Mouse (Mus musculus) hindbrain, embryonic 11.5 days (tissue): ENCODE measurements around the gene Olfr461. TPM values are rescaled to one million over a fixed set of nuclear protein-coding genes. Genes with fewer than 3 reads are reported as not detected.
"Not testable (repeated sequence)": the region's sequence is repeated elsewhere in the genome, so short reads cannot be mapped to it uniquely, and the experiment has no call there.

ENCODE experiments used
- ATAC-seq: fragments of 200-750 bp; cut with Nextera tagmentation; 2 replicates; pipeline ENCODE4 v1.8.0; 2017; ENCODE audit warnings: mild to moderate bottlenecking, moderate TSS enrichment, moderate library complexity; ENCODE audit not compliant: low FRiP score
- DNase-seq: peaks from one replicate; pipeline ENCODE4 v3.0.0-alpha.2; 2015; ENCODE audit warnings: low spot score
- H3K27ac ChIP-seq: fragments of 300-500 bp; sonication (generic); 2 replicates; pipeline ENCODE4 v1.5.1; 2014; ENCODE audit warnings: mild to moderate bottlenecking, low read depth, low read length
- H3K27me3 ChIP-seq: fragments of 300-500 bp; sonication (generic); 2 replicates; pipeline ENCODE4 v1.6.1; 2014; ENCODE audit warnings: mild to moderate bottlenecking, low read length, moderate library complexity, mixed read lengths; ENCODE audit not compliant: control insufficient read depth, insufficient read depth
- H3K36me3 ChIP-seq: fragments of 300-500 bp; sonication (generic); 2 replicates; pipeline ENCODE4 v1.6.1; 2014; ENCODE audit warnings: mild to moderate bottlenecking, low read length, moderate library complexity, mixed read lengths; ENCODE audit not compliant: control insufficient read depth, insufficient read depth
- H3K4me1 ChIP-seq: fragments of 300-500 bp; sonication (generic); replicated peaks from 2 replicates; pipeline ENCODE4 v1.6.1; 2014; ENCODE audit warnings: low read length, mixed read lengths; ENCODE audit not compliant: control insufficient read depth, insufficient read depth
- H3K4me2 ChIP-seq: fragments of 300-500 bp; sonication (generic); replicated peaks from 2 replicates; pipeline ENCODE4 v1.6.1; 2014; ENCODE audit warnings: mild to moderate bottlenecking, low read depth, low read length
- H3K4me3 ChIP-seq: fragments of 300-500 bp; sonication (generic); 2 replicates; pipeline ENCODE4 v1.5.1; 2014; ENCODE audit warnings: low read depth, low read length
- H3K9ac ChIP-seq: fragments of 300-500 bp; sonication (generic); 2 replicates; pipeline ENCODE4 v1.6.1; 2014; ENCODE audit warnings: low read depth, low read length
- H3K9me3 ChIP-seq: fragments of 300-500 bp; sonication (generic); 2 replicates; pipeline ENCODE4 v1.6.1; 2016; ENCODE audit warnings: low read length; ENCODE audit not compliant: control insufficient read depth
- WGBS: fragments of 180-500 bp; shearing (Covaris S2); extraction: QIAGEN DNeasy Blood & Tissue Kit; methylation state at CpG from one replicate; pipeline ENCODE4 v1.1.7; 2014; 5-methylcytosine and 5-hydroxymethylcytosine counted together
- polyA plus RNA-seq: library from polyadenylated mRNA; unstranded; fragments of >200 nt; fragmentation: Nextera tagmentation; extraction: Ambion mirVana; gene quantifications from 2 replicates; pipeline ENCODE4 v1.2.1, GENCODE M21; 2014

The Olfr461 gene
- 0.21 TPM in 1 of 2 replicates, not detected in the other for polyA plus RNA-seq

GRCm38 (mm10) chr6:40554950-40555349, at the start of gene Olfr461:
Gene Olfr461, minus strand, starts transcription at chr6:40555050.
- H3K9me3 ChIP-seq = no peaks in the 10 kb centered on the region
- H3K4me1 ChIP-seq = no peaks in the 10 kb centered on the region
- no peaks in the 10 kb centered on the region for H3K27me3 ChIP-seq
- H3K27ac ChIP-seq = no peak within 1 kb of the TSS
- 76% methylated on average over 2 of the region's 2 CpGs for WGBS
- H3K36me3 ChIP-seq = no peaks in the 10 kb centered on the region
- no peak within 1 kb of the TSS for H3K4me2 ChIP-seq
- DNase-seq (no peak), ATAC-seq (no peak)
- H3K4me3 ChIP-seq = no peak within 1 kb of the TSS
- H3K9ac ChIP-seq = no peak within 1 kb of the TSS

- not testable (repeated sequence) for H3K9me3 ChIP-seq, H3K27me3 ChIP-seq, H3K4me3 ChIP-seq, H3K36me3 ChIP-seq, DNase-seq, H3K9ac ChIP-seq, H3K4me2 ChIP-seq, H3K27ac ChIP-seq, ATAC-seq, H3K4me1 ChIP-seq
- 31% methylated on average over 4 of the region's 4 CpGs for WGBS
These were observed 43.7 kb upstream of the Olfr461 start for GRCm38 (mm10) chr6:40598546-40598945.

GRCm38 (mm10) chr6:40594804-40595550, 40.1 kb upstream of the Olfr461 start:
- Histone ChIP-seq H3K9me3 (no peaks in the 10 kb centered on the region), H3K27ac (no peak overlapping the region)
- no peak for DNase-seq

GRCm38 (mm10) chr6:40588346-40588745, 33.5 kb upstream of the Olfr461 start:
- ATAC-seq = no peak
- Histone ChIP-seq H3K9me3 (no peaks in the 10 kb centered on the region), H3K4me3 (no peak overlapping the region), H3K27ac (no peak overlapping the region), H3K4me1 (no peaks in the 10 kb centered on the region), H3K36me3 (no peaks in the 10 kb centered on the region), H3K27me3 (no peaks in the 10 kb centered on the region), H3K4me2 (no peak overlapping the region), H3K9ac (no peak overlapping the region)
- DNase-seq = no peak
- WGBS = 93% methylated on average over 2 of the region's 2 CpGs

More at GRCm38 (mm10) chr6:40594804-40595550, 40.1 kb upstream of the Olfr461 start:
- Histone ChIP-seq H3K4me1 (no peaks in the 10 kb centered on the region), H3K9ac (no peak overlapping the region), H3K4me2 (no peak overlapping the region), H3K36me3 (no peaks in the 10 kb centered on the region), H3K27me3 (no peaks in the 10 kb centered on the region), H3K4me3 (no peak overlapping the region)
- 82% methylated on average over 3 of the region's 3 CpGs for WGBS
- ATAC-seq = no peak

- DNase-seq = no peak
- ATAC-seq = no peak
- no peaks in the 10 kb centered on the region for H3K9me3 ChIP-seq
- no peak within 1 kb of the TSS for H3K4me2 ChIP-seq
- 88% methylated on average over 5 of the region's 5 CpGs for WGBS
- no peaks in the 10 kb centered on the region for H3K27me3 ChIP-seq
- H3K27ac ChIP-seq = no peak within 1 kb of the TSS
- no peaks in the 10 kb centered on the region for H3K36me3 ChIP-seq
- no peak within 1 kb of the TSS for H3K9ac ChIP-seq
- no peaks in the 10 kb centered on the region for H3K4me1 ChIP-seq
- no peak within 1 kb of the TSS for H3K4me3 ChIP-seq
These were observed 30.8 kb upstream of the Olfr461 start, which contains the start of gene Clec5a for GRCm38 (mm10) chr6:40585645-40586044. Gene Clec5a, minus strand, starts transcription at chr6:40585821.

- no peak overlapping the region for H3K27ac ChIP-seq
- H3K9me3 ChIP-seq = no peaks in the 10 kb centered on the region
- no peak overlapping the region for H3K4me2 ChIP-seq
- DNase-seq (no peak), ATAC-seq (no peak)
- H3K4me3 ChIP-seq = no peak overlapping the region
- H3K9ac ChIP-seq = no peak overlapping the region
- H3K4me1 ChIP-seq = no peaks in the 10 kb centered on the region
- WGBS = 93% methylated on average over 6 of the region's 6 CpGs
- H3K27me3 ChIP-seq = no peaks in the 10 kb centered on the region
- H3K36me3 ChIP-seq = no peaks in the 10 kb centered on the region
These were observed 29.5 kb upstream of the Olfr461 start for GRCm38 (mm10) chr6:40584336-40584735.

GRCm38 (mm10) chr6:40576305-40576704, 21.5 kb upstream of the Olfr461 start:
- Histone ChIP-seq H3K9ac (no peak overlapping the region), H3K27me3 (no peaks in the 10 kb centered on the region), H3K9me3 (no peaks in the 10 kb centered on the region), H3K4me1 (no peaks in the 10 kb centered on the region), H3K36me3 (no peaks in the 10 kb centered on the region), H3K4me2 (no peak overlapping the region), H3K27ac (no peak overlapping the region), H3K4me3 (no peak overlapping the region)
- no peak for ATAC-seq
- 82% methylated on average over 1 of the region's 1 CpGs for WGBS
- DNase-seq = no peak

- ATAC-seq = no peak
- H3K9me3 ChIP-seq = no peaks in the 10 kb centered on the region
These were observed 18.8 kb upstream of the Olfr461 start for GRCm38 (mm10) chr6:40573618-40574017.

GRCm38 (mm10) chr6:40569187-40569586, 14.3 kb upstream of the Olfr461 start, which contains the start of gene Olfr460:
Gene Olfr460, plus strand, starts transcription at chr6:40569487.
- Histone ChIP-seq H3K9me3 (no peaks in the 10 kb centered on the region), H3K4me2 (no peak within 1 kb of the TSS), H3K9ac (no peak within 1 kb of the TSS), H3K4me3 (no peak within 1 kb of the TSS), H3K27me3 (no peaks in the 10 kb centered on the region), H3K4me1 (no peaks in the 10 kb centered on the region), H3K27ac (no peak within 1 kb of the TSS), H3K36me3 (no peaks in the 10 kb centered on the region)
- WGBS = 86% methylated on average over 3 of the region's 3 CpGs
- ATAC-seq (no peak), DNase-seq (no peak)

More at GRCm38 (mm10) chr6:40573618-40574017, 18.8 kb upstream of the Olfr461 start:
- no peak for DNase-seq
- H3K4me3 ChIP-seq = no peak overlapping the region
- no peaks in the 10 kb centered on the region for H3K36me3 ChIP-seq
- no peak overlapping the region for H3K4me2 ChIP-seq
- H3K27me3 ChIP-seq = no peaks in the 10 kb centered on the region
- no peak overlapping the region for H3K9ac ChIP-seq
- H3K4me1 ChIP-seq = no peaks in the 10 kb centered on the region
- 91% methylated on average over 3 of the region's 3 CpGs for WGBS
- no peak overlapping the region for H3K27ac ChIP-seq
